Mouse (Mus musculus): ENCODE measurements around the gene Oxsm.

Oxsm gene

GRCm38 (mm10) chr14:16242193-16242815, 7.3 kb downstream of the Oxsm start:
- no peak for DNase-seq (ENCODE audit: low read depth)

DNA sequence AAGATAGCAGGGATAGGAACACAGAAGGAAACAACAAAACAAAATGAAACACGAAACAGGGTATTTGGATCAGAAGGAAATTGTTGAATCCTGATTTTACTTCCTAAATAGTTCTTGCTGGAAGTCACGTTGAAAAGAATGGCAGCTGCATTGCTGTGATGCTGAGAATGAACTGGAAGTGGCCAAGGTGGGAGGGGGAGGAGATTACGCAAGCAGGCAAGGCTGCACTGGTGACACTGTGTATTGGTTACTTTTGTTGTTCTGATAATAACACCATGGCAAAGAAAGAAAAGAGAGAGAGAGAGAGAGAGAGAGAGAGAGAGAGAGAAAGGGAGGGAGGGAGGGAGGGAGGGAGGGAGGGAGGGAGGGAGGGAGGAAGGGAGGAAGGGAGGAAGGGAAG, 13.1 kb downstream of the Oxsm start:
- DNase-seq (ENCODE audit: low read depth), result no peak

DNA sequence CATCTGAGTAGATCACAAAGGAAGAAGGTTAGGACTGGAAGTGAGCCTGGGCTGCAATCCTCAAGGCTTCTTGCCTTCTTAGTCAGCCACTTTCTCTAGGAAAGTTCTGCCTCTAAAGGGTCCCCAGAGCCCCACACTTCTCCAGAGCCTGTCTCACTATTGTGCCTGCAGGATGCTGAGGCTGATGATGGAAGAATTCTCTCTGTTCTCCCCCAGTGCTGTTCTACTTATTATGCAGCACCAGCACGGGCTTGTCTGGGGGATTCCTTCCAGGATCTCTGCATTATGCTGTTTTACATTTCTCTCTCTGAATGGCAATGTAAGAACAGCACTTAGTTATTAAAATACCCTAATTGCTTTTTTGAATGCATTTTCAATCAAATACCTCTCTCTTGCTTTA, 16.1 kb downstream of the Oxsm start:
- no peak for DNase-seq (ENCODE audit: low read depth)

GRCm38 (mm10) chr14:16230581-16230980, 19.0 kb downstream of the Oxsm start:
- DNase-seq (ENCODE audit: low read depth), result no peak

DNA sequence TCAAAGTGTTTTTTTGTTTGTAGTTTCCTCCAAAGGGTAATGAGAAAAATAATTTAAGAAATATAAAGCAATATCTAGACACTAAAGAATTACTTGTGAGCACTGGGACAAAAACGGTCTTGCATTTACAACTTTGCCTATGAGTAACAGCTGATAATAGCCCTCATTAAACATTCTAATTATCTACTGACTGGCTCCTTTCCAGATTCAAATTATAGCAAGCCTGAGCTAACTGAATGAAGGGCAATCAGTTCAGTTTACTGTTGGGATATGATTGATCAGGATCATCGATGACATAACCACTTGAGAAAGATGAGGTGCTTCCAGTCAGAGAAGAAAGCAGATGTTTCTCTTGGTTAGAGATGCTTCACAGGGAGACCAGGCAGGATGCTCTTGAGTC, 20.2 kb downstream of the Oxsm start:
- DNase-seq (ENCODE audit: low read depth), result no peak

DNA sequence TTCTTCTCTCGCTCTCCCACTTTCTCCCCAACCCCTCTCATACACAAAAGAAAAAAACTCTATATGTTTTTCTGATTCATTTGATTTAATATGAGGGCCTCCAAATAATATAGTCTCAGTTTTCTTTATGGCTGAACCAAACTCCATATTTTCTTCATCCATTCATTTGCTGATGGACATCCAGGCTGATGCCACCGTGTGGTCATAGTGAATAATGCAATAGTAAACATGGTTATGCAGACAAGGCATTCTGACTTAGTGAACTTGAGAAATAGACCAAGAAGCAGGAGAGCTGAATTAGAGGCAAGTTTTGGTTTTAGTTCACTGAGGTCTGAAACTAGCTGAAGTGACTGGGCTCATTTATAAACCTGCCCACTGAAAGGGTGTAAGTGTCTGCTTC, 30.6 kb downstream of the Oxsm start:
- peak; percentile 72 for DNase-seq (ENCODE audit: low read depth)

DNA sequence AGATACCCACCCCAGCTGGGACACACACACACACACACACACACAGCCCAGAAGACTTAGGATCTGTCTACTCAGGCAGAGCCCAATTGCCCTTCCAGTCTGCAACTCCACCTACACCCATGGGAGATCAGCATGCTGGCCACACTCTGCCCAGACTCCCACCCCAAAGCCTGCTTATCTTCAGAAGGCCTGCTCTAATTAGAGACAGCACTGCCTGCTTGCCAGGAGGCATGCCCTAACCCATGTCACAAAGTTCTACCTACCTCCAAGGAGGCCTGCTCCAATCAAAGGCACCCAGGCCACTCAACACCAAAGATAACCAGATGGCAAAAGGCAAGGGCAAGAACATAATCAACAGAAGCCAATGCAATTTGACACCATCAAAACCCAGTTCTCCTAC, 41.9 kb downstream of the Oxsm start:
- no peak for DNase-seq (ENCODE audit: low read depth)

DNA sequence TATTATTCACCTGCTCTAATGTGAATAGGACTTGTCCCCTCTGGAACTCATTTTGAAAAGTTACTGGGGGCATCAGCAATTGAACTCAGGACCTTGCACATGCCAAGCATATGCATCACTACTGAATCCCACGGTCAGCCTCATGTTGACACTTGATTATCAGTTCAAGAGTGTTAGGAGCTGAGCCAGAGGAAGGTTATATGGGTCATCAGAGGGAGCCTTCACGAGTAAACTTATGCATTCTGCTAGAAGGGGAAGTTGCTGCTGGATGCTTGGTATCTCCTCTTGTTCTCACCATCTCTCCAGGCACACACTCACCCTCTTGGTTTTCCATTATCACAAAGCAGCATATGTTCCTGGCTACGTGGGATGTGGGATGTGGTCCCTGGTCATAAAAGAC, 47.9 kb downstream of the Oxsm start:
- DNase-seq (ENCODE audit: low read depth), result no peak

DNA sequence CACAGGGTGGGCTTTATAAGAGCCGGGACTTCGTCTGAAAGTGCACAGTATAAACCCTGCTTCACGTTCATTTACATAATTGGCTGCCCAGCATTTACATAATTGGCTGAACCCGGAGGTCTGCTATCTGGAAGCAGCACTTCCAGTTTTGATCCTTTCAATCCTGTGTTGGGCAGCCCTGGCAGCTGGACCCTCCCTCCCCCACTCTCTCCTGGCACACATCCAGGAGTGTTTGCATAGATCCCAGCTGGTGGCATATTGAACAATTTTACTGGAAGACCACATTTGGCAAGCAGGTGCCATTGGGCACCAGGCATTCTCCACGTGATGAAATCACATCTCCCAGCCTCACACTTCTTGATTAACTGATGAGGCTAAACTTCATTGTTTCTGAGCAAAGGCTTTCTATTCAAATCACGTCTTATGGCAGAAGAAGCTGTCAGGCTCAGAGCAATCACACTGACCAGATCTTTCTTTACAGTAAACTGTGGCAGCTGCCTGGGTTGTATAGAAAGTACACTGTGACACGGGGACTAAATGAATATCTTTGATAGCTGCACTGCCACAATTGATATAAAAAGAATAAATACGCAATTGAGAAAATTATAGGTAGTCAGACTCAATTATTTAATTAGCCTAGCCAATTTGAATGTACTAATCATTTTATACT, 48.5 kb downstream of the Oxsm start:
- DNase-seq (ENCODE audit: low read depth), result no peak

DNA sequence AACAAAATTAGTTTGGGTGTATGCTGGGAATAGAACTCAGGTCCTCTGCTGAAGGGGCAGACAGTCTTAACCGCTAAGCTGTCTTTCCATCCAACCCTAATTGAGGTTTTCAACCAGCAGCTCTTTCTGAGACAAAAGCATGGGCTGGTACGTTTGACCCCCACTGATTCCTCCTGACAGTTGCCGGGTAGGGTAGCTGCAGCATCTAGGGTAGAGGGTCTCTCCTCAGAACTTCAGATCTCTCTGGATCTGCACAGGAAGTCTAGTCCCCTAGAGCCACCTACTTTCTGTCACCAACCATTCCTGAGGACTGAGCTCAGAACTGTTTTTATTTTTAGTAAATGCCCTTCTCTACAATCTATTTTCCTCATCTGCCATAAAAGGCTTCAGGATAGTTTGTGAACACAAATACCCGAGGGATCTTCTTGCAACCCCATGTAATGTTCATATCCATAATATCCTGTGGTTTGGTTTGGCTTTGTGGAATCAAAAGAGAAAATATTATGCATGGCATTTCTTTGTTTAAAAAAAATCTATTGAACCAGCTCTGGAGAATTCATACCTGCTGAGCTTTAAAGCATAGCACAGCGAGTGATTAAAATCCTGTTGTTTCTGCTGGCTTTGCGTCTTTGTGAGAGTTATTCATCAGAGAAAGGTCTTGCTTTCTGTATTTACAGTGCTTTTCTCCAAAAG, 49.2 kb downstream of the Oxsm start:
- DNase-seq (ENCODE audit: low read depth), result no peak

DNA sequence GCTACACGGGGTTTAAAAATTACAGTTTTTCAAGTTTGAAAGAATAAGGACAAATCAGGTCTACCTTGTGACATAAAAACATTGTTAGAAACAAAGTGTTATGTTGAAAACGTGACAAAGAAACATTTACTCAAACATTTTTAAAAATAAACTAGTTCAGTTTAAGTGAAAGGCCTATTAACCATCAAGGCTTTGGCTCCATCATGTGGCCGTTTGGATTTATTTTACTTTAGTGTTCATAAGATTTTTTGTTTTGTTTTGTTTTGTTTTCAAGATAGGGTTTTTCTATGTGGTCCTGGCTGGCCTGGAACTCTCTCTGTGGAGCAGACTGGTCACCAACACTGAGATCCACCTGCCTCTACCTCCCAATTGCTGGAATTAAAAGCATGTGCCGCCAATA, 53.1 kb downstream of the Oxsm start:
- DNase-seq (ENCODE audit: low read depth), result peak; percentile 85

- DNase-seq (ENCODE audit: low read depth), result peak; percentile 10
Observed at GRCm38 (mm10) chr14:16195486-16195885, 54.1 kb downstream of the Oxsm start.

- DNase-seq (ENCODE audit: low read depth), result no peak
Observed at GRCm38 (mm10) chr14:16194125-16194524, 55.5 kb downstream of the Oxsm start.

- no peak for DNase-seq (ENCODE audit: low read depth)
Observed at GRCm38 (mm10) chr14:16189142-16189541, 60.5 kb downstream of the Oxsm start.

All from induced T-regulatory cell, adult 2 months (primary cell).